Mouse (Mus musculus): ENCODE results near the gene Slc12a7.
A peak's percentile ranks its signal among the peaks of the same experiment; 100 is the strongest.
"Not testable (repeated sequence)": the region's sequence is repeated elsewhere in the genome, so short reads cannot be mapped to it uniquely, and the experiment has no call there.

Gene Slc12a7

DNA sequence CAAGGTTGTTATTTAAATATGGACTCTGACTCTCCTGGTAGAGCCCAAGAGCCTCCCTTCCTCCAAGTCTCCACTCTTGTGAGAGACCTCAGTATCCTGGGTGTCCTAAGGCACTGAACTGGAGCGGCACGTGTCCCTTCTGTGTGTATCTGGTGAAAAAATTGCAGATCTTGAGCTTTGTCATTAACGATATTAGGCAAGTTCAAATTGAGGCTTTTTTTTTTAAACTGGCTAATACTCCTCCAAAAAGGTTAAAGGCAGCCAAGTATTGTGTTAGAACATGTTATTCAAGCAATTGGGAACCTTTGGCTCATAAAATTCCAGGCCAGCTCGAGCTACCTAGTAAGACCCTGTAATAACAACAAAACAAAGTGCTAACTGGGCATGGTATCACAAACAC, 12.7 kb upstream of the Slc12a7 start:
- DNase-seq: no peak

GRCm38 (mm10) chr13:73723081-73723668, 9.7 kb upstream of the Slc12a7 start:
- DNase-seq: peak; percentile 64

DNA sequence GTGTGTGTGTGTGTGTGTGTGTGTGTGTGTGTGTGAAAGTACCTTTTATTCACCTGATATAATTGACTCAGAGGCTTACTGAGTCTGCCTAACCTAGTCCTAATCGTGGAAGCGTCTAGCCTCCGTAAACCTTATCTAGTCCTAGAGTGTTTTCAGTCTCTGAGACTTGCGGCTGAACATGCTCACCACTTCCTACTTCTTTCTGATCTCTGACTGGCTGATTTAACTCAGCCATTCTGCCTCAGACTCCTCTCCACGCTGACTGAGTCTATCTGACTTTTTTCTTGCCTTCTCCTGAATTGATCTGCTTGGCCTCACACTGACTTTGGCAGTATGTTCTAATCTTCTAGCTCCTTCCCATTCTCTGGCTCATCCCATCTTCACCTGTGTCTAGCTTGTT, 7.6 kb upstream of the Slc12a7 start:
- peak; percentile 48 for DNase-seq

- DNase-seq: no peak
Observed at GRCm38 (mm10) chr13:73727621-73728025, 5.3 kb upstream of the Slc12a7 start.

DNA sequence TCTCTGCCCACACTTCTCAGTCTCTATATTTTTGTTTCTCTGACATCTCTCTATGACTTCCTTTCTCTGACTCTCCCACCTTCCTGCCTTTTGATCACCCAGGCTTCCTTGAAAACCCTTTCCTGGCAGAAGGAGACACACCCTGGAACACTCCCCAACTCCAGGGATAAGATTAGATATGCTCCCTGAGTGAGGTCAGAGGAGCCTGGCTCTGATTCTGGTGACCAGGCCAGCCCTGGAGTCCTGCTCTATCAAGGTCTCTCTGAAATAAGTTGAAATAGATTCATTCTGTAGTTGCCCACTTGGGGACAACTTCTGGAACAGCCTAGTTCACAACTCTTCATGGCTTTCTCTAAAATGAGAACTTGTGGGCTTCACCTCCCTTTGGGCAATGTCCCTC, 4.3 kb upstream of the Slc12a7 start:
- DNase-seq: no peak

DNA sequence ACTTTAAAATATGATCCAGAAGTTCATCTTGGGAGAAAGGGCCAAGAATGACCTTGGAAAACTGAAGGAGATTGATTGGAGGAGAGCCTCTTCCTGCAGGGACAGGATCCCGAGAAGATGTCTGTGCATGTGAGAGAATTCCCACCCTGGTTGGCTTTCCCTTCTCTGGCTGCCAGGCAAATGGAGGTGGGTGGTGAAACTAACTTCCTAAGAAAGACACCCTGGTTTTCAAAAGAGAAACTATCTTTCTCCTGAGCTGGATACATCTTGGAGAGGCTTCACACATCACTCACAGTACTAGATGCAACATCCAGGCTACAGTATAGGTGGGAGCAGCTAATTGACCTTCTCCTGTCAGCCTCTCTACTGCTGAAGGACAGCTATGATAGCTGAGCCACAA, 2.0 kb upstream of the Slc12a7 start:
- DNase-seq: no peak

- DNase-seq: no peak
Observed at GRCm38 (mm10) chr13:73732235-73732634, 659 bp upstream of the Slc12a7 start.

GRCm38 (mm10) chr13:73734379-73734778, 1.5 kb downstream of the Slc12a7 start:
- no peak for DNase-seq

GRCm38 (mm10) chr13:73735270-73735669, 2.4 kb downstream of the Slc12a7 start:
- DNase-seq: no peak

DNA sequence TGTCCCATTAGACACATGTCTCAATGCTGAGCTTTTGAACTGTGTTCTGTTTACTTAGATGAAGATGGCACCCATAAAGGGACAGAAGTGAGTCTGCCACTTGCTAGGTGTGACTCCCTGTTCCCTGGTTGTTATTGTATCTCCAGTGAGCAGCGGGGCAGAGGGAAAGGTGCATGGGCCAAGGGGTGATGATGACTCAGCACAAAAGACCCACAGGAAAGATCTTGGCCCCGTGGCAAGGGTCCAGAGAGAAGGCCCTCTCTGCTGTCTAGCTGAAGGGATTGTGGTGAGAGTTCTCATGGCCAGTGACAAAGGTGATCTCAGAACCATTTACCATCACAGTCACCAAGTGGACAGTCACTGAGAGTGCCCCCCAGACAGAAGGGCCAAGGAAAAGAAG, 3.0 kb downstream of the Slc12a7 start:
- no peak for DNase-seq

GRCm38 (mm10) chr13:73736943-73737342, 4.0 kb downstream of the Slc12a7 start:
- peak; percentile 58 for DNase-seq

DNA sequence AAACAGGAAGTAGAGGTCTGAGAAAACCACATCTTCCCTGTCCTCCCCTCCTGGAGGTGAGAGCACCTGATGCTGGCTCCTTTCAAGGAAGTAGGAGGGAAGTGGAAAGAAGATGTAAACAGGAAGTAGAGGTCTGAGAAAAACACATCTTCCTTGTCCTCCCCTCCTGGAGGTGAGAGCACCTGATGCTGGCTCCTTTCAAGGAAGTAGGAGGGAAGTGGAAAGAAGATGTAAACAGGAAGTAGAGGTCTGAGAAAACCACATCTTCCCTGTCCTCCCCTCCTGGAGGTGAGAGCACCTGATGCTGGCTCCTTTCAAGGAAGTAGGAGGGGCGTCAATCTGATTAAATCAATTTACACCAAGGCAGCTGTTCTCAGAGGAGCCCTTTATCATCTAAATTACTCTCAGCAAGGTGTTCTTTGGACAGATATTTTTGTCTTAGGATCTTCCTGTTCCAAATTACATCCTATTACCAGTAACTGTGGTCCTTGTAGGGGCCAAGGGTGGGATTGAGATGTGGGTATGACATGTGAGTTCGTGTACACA, 7.6 kb downstream of the Slc12a7 start:
- DNase-seq: not testable (repeated sequence)

- DNase-seq: peak; percentile 71
Observed at GRCm38 (mm10) chr13:73742944-73743343, 10.1 kb downstream of the Slc12a7 start.

DNA sequence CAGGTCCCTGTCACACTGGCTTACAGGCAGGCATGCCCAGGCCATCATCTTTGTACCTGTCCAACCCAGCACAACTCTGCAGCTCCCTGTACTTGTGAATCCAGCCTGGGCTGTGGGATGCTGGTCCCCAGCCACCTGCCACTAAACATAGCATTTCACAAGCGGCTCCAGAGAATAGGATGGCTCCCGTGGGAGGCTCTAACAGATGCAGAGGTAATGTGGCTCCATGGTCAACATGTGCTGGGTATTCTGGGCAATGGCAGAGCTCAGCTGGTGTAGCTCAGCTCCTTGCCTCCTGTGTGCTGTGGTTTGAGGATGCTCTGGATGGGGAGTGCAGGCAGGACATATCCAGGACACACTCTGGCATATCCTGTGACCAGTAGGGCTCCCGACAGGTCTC, 10.8 kb downstream of the Slc12a7 start:
- no peak for DNase-seq

GRCm38 (mm10) chr13:73748663-73749440, 16.0 kb downstream of the Slc12a7 start:
- peak; percentile 74 for DNase-seq

- DNase-seq: no peak
Observed at GRCm38 (mm10) chr13:73750435-73750834, 17.5 kb downstream of the Slc12a7 start.

DNA sequence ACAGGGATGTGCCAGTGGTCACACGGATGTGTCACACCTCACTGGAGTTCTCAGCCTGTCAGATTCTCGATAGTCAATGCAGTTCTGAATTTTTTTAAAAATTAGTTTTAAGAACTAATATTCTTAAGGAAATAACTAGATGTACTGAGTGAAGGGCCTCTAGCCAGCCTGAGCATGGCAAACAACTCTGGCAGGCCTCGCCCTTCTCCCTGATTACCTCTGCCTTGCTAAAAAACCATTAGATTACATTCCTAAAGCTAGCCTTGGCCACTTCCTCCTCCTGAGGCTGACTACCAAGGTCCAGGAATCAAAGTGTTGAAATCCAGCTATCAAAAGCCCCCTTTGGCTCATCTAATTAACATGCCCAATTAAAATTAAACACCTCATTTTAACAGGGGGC, 18.4 kb downstream of the Slc12a7 start:
- no peak for DNase-seq

- DNase-seq: no peak
Observed at GRCm38 (mm10) chr13:73755809-73756208, 22.9 kb downstream of the Slc12a7 start.

DNA sequence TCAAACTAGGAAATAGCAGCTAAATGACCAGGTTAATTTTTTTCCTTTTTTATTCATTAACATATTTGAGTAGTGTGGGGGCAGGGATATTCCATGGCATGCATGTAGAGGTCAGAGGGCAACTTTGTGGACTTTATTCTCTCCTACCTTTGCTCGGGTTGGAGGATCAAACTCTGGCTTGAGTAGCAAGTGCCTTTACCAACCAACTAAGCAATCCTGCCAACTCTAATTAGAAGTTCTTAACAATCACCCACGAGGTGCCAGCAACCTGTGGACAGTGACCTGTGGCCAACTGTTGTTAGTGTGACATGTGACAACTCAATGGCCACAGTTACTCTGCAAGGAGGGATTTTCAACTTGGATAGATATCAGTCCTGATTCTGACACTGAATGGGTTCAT, 24.0 kb downstream of the Slc12a7 start:
- no peak for DNase-seq

GRCm38 (mm10) chr13:73757362-73757761, 24.5 kb downstream of the Slc12a7 start:
- DNase-seq: no peak

GRCm38 (mm10) chr13:73759596-73759995, 26.7 kb downstream of the Slc12a7 start:
- no peak for DNase-seq

DNA sequence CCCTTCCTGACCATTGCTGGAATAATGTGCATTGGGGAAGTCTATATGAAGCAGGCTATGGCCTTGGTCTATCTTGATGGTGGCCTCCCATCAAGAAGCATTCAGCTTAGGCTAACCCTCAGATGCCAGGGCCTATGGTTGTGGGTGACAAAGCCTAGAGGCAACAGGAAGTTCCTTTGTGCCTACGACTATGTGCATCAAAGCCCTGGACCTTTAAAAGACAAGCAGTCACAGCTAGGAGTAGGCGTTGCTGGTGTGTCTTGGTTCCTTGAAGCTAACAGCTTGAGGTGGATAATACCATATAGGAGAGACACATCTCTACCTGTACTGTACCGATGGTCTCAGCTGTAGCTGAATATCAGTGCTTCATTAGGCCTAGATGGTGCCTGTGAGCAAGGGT, 27.2 kb downstream of the Slc12a7 start:
- no peak for DNase-seq

GRCm38 (mm10) chr13:73762938-73763337, 30.0 kb downstream of the Slc12a7 start:
- DNase-seq: no peak

All from thymus, postnatal 25 days (tissue).